Mouse (Mus musculus) brain, embryonic 14.5 days (tissue): ENCODE measurements at regions not wholly inside any gene's neighbourhood (a gene's known extent, or its start where the extent isn't known, plus 50 kb on each side); places are given as distances from the start of the nearest gene placed in this dataset.

Source experiments
- DNase-seq: peaks from one replicate; pipeline ENCODE4 v3.0.0-alpha.2; 2011; ENCODE audit warnings: low read depth
- CTCF ChIP-seq: fragments of 200-500 bp; IDR thresholded peaks from 2 replicates; pipeline ENCODE4 v1.5.1; 2012; ENCODE audit warnings: inconsistent platforms, mild to moderate bottlenecking, moderate library complexity, borderline replicate concordance; ENCODE audit not compliant: insufficient read depth, insufficient read length; ENCODE audit errors: extremely low read depth
- POLR2A ChIP-seq: fragments of 200-500 bp; IDR thresholded peaks from 2 replicates; pipeline ENCODE4 v1.6.1; 2012; ENCODE audit warnings: mild to moderate bottlenecking, inconsistent platforms, borderline replicate concordance; ENCODE audit not compliant: poor library complexity, insufficient read depth, insufficient read length, severe bottlenecking; ENCODE audit errors: extremely low read depth

DNA sequence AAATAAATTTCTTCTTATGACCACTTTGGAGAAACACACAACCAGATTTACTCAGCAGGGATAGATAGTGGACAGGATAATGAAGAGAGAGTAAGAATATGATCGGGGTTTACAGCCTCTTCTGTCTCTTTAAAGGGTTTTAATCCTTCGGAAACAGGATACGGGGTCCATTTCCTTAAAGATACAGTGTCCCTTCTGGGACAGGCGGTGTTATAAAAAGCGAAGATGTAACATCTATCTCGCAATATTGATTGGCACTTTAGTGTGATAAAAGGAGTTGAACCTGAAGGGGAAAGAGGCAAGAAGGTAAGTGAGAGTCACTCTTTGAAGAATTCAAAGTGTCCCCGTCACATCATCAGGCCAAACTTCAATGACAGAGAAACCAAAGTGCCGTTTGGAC, 233.6 kb downstream of the Maf start:
- DNase-seq = no peak
- no peak for TF ChIP-seq CTCF
- TF ChIP-seq POLR2A = no peak

DNA sequence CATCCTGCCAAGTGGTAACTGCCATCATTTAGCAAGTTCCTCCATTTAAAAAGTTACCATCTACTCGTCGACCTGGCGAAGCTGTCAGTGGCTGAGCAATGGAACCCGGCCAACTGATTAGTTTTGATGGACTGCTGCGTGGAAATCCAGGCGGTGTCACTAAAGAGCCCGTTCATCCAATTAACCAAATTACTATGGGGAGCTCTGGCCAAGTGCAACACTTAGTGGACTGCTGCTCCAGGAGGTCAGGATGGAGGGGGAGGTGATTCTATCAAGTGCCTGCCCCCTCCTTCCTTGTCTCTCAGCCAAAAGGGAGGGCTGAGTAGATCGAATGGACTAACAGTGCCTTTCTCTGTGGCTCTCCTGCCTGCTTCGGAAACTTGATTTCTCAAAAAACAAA, 241.0 kb downstream of the Maf start:
- TF ChIP-seq POLR2A = no peak
- TF ChIP-seq CTCF = no peak
- peak; percentile 94 for DNase-seq

GRCm38 (mm10) chr8:115466122-115466521, 241.5 kb downstream of the Maf start:
- TF ChIP-seq CTCF (no peak), POLR2A (no peak)
- no peak for DNase-seq

DNA sequence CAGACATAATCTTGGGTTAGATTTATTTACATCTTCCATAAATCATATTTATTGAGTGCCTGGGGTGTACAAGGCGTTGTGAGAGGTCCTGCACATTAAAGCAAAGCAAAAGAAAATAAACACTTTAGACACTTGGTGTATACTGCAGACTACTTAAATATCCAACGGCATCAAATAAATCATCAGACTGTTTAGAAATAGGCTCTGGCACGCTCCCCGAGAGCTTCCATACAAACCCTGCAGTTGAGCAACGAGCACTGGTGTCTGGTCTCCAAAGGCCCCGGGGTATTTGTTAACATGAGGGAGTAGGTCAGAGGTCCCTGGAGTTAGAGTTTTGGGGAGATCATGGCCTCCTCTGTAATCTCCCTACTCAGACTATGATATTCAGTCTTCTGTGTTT, 244.9 kb downstream of the Maf start:
- no peak for DNase-seq
- TF ChIP-seq POLR2A = no peak
- no peak for TF ChIP-seq CTCF

- DNase-seq = no peak
- no peak for TF ChIP-seq CTCF
- TF ChIP-seq POLR2A = no peak
Measured at GRCm38 (mm10) chr8:115458119-115458518, 249.5 kb downstream of the Maf start.

DNA sequence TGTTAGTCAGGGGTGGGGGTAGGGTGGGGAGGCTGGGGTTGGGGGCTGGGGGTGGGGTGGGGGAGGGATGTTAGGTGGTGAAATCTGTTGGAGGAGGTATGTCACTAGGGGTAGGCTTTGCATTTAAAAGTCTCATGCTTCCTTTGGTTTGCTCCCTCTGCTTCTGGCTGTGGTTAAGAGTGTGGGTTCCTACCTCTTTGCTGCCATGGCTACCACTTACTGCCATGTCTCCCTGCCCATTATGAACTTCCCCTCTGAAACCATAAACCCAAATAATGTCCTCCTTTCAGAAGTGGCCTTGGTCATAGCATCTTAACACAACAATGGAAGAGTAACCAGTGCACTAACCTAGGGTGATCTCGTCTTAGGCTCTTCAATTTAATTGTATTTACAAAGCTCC, 256.8 kb downstream of the Maf start:
- TF ChIP-seq POLR2A (no peak), CTCF (no peak)
- no peak for DNase-seq

DNA sequence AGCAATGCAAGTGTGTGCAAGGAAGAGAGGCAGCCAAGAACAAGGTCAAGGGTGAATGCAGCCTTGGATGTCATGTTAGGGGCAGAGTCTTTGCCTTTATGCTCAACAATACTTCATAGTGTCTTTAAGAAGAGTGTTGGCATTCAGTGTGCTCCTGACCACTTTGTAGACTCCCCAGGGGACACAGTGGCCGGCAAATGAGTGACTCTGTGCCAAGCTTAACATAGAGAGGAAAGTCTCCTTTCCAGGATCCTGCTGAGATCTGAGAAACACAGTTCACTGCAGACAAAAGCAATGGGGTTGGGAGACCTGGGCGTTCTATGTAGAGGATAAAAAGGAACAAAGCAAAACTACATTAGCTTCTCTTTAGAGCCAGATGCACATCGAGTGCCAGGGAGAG, 259.2 kb downstream of the Maf start:
- peak; percentile 39 for DNase-seq
- no peak for TF ChIP-seq POLR2A
- TF ChIP-seq CTCF = no peak

- TF ChIP-seq CTCF = no peak
- no peak for TF ChIP-seq POLR2A
- DNase-seq = no peak
Measured at GRCm38 (mm10) chr8:115444519-115444918, 263.1 kb downstream of the Maf start.

DNA sequence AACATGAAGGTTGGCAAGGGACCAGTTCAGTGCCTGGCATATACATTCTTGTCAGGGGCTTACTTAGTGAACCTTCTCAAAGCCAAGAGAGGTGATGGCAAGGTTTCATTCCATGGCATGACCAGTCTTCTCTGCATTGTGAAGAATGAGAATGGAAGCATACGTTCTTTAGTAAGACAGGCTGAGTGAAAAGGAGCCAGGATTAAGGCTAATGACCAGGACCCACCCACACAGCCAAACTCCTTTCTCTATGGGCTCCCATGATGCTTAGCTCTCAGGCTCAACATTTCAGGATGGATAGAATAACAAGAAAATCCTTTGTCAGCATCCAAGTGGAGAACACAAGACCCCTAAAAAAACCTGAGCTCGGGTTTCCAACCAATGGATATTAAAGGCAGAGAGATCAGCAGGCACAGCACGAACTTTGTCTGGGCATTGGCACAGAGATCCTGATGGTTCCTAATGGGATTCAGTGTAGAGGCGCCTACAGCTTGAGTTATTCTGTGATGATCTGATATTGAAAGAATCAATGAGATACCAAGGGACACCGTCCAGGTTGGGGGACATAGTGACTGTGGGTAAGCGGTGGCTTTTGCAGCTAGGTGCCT, 265.5 kb downstream of the Maf start:
- TF ChIP-seq POLR2A (no peak), CTCF (no peak)
- DNase-seq = peak; percentile 93

GRCm38 (mm10) chr8:115441323-115441722, 266.3 kb downstream of the Maf start:
- DNase-seq = no peak
- TF ChIP-seq POLR2A (no peak), CTCF (no peak)

GRCm38 (mm10) chr8:115440151-115440550, 267.4 kb downstream of the Maf start:
- no peak for DNase-seq
- TF ChIP-seq CTCF (no peak), POLR2A (no peak)

GRCm38 (mm10) chr8:115439512-115439911, 268.1 kb downstream of the Maf start:
- DNase-seq = peak; percentile 47
- TF ChIP-seq CTCF (no peak), POLR2A (no peak)

GRCm38 (mm10) chr8:115437956-115438355, 269.6 kb downstream of the Maf start:
- TF ChIP-seq POLR2A (no peak), CTCF (no peak)
- DNase-seq = no peak

GRCm38 (mm10) chr8:115436356-115436721, 271.3 kb downstream of the Maf start:
- no peak for DNase-seq
- TF ChIP-seq POLR2A (no peak), CTCF (no peak)
